Mouse (Mus musculus) megakaryocyte progenitor cell, adult 5-6 weeks (primary cell): ENCODE measurements around the gene Nedd9. TPM values are rescaled to one million over a fixed set of nuclear protein-coding genes. Genes with fewer than 3 reads are reported as not detected.
A peak's percentile ranks its signal among the peaks of the same experiment; 100 is the strongest.

Experiments used
- ATAC-seq: replicated peaks from 2 replicates; pipeline ENCODE4 v1.8.0; 2016; ENCODE audit warnings: mild to moderate bottlenecking, moderate TSS enrichment, inconsistent platforms; ENCODE audit not compliant: poor library complexity
- total RNA-seq, 2 experiments: library from RNA; stranded (forward) in 1 of 2; stranded (reverse) in 1 of 2; fragments of 157-497, 149-512 nt in 1 of 2; fragments of 200-1000 nt in 1 of 2; gene quantifications; 2 replicates each; pipeline versions ENCODE4 v1.2.3 to v1.2.4; 2015 to 2017

Gene Nedd9
- total RNA-seq, 2 experiments from 2014 or later = 18.6 to 23.1 TPM

DNA sequence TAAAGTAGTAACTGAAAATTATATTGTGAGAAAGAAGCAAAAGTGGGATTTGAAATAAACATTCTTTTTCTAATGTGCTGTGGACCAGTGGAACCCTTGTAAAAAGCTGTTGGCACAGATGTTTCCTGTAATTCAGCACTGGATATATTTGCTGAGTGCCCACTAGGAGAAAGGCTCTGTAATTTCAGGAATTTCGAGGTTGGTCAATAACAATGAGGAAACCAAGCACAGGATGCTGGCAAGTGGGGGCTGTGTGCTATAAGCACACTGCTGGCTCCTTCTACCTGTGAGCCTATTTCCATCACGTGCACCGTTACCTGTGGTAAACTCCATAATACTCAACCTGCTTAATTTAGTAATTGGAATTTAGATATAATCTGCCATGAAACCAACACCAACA lies 133.5 kb downstream of the Nedd9 start:
- no peak for ATAC-seq

GRCm38 (mm10) chr13:41352352-41352751 lies 134.8 kb downstream of the Nedd9 start:
- no peak for ATAC-seq

DNA sequence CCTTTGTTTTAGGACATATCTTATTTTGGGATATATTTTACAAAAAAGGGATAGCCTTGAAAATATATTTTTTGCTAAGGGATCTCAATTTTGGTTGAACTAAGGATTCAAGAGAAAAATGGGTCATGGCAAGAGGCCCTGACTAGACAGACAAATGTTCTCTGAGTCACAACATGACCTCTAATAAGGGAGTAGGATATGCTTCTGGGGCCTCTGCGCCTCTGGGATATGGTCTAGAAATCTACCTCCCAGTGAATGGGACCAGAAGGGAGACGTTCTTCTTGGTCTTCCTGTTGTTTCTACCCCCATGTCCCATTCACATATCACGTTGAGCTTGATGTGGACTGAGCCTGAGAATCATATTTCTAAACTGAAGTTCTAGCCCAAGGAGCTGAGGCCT lies 136.6 kb downstream of the Nedd9 start:
- no peak for ATAC-seq

DNA sequence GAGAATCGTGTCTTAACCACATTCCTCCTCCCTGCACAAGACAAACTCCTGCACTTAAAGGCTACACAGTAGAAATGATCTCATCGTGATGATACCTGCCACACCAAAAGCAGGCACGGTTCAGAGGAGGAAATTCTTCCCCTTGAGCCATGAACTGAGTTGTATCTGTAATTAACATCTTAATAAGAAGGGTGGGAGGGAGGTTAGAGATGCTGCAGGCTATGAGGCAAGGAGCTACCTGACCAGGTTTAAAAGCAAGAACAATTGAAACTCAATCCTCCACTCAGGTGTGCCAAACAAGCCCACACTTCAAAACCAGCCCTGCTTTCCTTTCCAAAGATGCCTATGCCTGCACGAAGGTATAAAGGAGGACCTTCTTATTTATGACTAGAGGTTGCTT lies 137.4 kb downstream of the Nedd9 start:
- ATAC-seq = no peak

DNA sequence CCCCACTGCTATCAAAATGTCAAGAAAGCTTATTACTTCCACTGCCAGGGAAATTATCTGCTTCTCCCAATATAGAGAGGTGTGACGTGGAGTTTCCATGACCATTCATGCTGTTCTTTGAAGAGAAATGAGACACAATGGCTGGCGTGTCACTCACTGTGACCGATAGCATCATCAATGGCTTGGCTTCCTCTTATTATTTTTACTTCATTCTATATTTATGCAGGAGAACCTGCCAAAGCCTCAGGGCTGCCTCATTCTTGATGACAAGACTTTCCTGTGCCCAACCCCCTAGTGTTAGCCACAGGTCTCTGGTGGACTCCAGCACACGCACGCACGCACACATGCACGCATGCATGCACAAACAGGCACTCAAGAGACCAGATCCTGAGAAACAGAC lies 141.4 kb downstream of the Nedd9 start:
- ATAC-seq = no peak

GRCm38 (mm10) chr13:41345306-41345705 lies 141.9 kb downstream of the Nedd9 start:
- no peak for ATAC-seq

DNA sequence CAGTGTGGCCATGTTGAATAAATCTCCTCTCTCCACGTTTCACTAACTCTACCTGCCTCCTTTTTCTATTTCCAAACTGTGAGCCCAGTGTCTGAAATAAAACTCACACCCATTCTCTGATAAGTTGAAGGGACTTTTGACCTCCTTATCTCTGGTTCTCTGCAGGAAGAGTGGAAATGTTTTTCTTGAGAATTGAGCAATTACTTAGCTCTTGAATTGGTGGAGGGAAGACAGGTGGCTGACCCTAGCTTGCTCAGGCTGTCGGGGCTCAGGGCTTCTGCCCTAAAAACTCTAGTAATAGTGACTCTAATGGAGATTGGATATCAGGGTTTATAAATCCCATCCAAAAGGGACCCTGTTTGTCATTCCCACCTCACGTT lies 143.3 kb downstream of the Nedd9 start:
- ATAC-seq = no peak

DNA sequence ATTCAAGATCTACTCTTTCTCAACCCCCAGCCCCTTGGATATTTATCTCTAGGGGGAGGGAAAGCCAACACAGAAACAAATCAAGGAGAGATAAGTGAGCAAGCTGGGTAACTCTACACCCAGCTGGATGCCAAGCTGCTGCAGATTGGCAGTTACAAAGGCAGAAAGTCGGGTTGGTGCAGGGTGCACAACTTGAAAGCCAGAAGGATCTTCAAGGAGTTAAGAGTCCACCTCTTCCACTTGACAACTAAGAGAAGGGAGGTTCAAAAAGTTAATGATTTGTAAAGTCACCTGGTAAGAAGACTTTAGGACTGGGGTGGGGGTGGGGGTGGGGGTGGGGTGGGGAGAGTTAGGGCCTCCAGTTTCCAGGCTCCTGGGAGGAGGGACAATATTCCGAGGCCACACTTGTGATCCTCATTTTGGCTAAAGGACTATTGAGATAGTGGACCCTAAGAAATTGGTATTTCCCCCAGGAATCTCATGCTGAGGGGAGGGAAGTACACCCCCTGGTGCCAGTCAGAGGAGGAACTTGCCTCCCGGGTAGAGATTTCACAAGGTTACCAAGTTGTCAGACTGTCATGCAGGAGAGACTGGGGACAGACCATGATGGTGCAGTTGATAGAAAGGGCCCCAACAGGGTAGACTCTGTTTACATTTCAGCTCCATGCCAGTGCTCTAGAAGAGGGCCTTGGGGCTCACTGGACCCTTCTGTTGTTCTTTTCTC lies 143.8 kb downstream of the Nedd9 start:
- ATAC-seq = 0 out of 2 replicates have a peak, but pooled peaks have one; percentile 31

DNA sequence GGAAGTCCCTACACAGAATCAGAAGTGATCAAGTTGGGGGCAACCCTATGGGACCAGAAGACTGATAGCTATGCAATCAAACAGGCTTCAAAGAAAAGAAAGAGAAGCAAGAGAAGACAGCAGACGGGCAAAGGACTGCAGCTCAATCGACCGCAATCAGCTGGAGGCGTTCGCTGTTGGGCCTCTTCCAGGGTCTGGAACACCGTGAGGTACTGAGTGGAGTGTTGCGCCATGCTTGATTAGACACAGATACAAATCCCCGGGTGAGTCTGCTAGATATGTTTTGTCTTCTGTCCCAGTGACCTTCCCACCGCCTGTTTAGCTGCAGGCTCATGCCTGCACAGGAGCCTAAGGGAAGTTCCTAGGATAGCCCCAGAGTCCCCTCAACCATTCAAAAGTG lies 145.7 kb downstream of the Nedd9 start:
- no peak for ATAC-seq

- ATAC-seq = no peak
These were observed 147.4 kb downstream of the Nedd9 start for GRCm38 (mm10) chr13:41339653-41340351.

GRCm38 (mm10) chr13:41339195-41339594 lies 148.0 kb downstream of the Nedd9 start:
- ATAC-seq = no peak

DNA sequence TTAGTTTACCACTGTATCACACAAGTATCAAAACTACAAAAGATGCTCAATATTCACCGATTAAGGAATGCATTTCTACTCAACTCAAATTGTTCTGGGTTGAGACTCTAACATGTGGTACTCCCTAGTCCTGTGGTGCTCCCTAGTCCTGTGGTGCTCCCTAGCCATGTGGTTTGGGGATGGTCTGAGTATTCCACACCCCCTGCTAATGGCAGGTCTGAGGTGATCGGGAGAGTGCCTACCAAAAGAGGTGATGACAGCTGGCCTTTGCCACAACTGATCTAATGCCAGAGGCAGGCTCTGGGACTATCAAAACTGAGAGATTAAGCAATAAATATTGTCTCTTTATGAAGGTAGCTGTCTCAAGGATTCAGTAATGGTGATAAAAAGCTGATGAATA lies 149.8 kb downstream of the Nedd9 start:
- no peak for ATAC-seq

DNA sequence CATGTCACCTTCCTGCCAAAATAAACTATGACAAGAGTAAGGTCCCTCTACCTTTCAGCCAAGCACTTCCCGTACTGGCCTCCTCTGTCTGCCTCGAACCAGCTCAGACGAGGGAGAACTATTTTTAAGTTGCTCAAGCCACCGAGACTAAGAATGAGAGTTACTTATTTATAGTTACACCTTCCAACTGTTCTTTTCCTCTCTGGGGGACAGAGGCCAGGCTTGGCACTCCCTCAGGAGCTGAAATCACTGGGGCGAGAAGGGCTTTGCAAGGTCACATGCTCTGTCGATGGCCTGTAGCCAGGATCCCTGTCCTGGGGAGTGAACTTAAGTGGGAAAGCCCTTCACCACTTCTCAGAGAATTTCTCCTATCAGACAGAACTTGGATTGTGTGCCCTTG lies 150.9 kb downstream of the Nedd9 start:
- ATAC-seq = no peak

- no peak for ATAC-seq
These were observed 151.4 kb downstream of the Nedd9 start for GRCm38 (mm10) chr13:41335767-41336166.

- no peak for ATAC-seq
These were observed 152.5 kb downstream of the Nedd9 start for GRCm38 (mm10) chr13:41334641-41335000.

- ATAC-seq = no peak
These were observed 153.1 kb downstream of the Nedd9 start for GRCm38 (mm10) chr13:41333889-41334640.

GRCm38 (mm10) chr13:41331671-41332340 lies 155.4 kb downstream of the Nedd9 start:
- peak; percentile 88 for ATAC-seq

DNA sequence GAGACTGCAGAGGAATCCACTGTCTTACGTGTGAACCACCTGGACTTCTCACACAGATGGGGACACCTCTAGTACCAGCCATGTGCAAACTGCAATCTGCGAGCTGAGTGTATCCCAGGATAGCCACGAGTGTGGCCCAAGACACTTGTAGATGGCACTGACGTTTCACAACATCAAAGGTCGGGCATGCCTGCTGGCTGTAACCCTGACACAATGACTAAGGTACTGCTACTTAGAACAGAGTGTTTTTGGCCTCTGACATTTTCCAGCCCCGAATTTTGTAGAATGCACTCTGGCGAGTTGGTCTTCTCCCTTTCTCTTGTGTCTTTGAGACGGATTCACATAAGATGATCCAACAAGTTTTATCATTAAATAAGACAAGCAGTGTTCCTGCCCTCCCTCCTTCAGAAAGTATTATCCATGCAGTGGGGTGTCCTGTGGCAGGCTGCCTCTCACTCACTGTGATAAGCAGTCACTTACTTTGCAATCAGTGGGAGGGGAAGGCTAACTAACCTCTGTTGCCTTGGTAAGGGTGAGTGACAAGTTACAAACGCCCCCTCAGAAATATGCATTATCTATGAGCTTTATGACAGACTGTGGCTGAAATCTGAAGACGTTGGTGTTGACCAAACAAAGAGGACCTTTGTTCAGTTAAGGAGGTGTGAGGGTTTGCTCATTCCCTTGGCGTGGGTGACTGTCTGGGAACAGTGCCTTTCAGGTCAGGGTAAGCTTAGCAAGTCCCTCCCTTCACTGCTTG lies 156.4 kb downstream of the Nedd9 start:
- ATAC-seq = no peak

DNA sequence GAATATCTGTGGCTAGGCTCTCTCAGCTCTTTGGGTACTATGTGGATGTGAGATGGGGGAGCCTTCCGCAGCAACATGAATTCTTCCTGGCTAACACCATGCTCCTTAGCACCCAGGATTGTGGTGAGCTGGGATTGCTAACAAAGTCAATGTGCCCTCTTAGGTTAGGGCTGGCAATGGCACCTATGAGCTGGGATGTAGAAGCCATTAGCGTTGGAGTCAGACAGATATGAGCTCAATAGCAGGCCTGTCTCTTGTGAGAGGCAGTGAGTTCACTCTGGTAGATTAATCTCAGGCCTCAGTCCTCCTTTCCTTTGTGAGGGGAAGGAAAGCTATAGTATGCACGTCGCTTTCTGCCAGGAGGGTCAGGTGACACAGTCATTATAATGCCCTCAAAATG lies 157.1 kb downstream of the Nedd9 start:
- no peak for ATAC-seq

GRCm38 (mm10) chr13:41328481-41328880 lies 158.7 kb downstream of the Nedd9 start:
- ATAC-seq = no peak

DNA sequence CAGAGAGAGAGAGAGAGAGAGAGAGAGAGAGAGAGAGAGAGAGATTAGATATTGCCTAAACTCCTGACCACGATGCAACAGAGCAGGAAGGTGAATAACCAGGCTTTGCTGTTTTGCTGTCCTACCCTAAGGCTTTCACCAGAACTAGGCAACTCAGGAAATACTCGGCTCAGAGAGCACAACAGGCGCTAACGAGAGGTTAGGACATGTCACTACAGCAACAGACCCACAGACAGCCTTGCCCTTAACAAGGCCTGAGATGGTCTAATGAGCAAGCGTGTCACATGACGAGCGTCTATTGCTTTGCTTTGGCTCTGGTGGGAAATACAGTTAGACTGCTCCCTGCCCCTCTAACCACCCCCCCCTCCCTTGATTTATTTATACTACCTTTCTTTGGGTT lies 159.6 kb downstream of the Nedd9 start:
- peak; percentile 68 for ATAC-seq
